In genomic region chr14:22402411-22402810, GRCm38 (mm10) we compare ENCODE assay signal across 29 mouse cellular contexts.
DNase-seq lines count a peak whose midpoint lies in the region; ATAC-seq and TF ChIP-seq lines count a peak whose summit lies in the region.
"Had no signal": no experiment of that assay in that cellular context is flagged by ENCODE, and none has a peak within 500 bp of the region (broad histone marks: within the 10 kb centered on the region; RNA-seq: fewer than 3 reads in every experiment).

No protein-coding gene starts in this region.

- H3K27me3 ChIP-seq in forebrain, embryonic 14.5 days (replicated peaks; ENCODE audit: control insufficient read depth, insufficient read depth, low read length), result no peaks in the 10 kb centered on the region
- peaks cover 12% of the 10 kb centered on the region; the same call in 1 of the 2 replicates for H3K27me3 ChIP-seq in forebrain, embryonic 10.5 days (ENCODE audit: poor library complexity, severe bottlenecking)
- no peaks in the 10 kb centered on the region for H3K27me3 ChIP-seq in midbrain, embryonic 13.5 days
- H3K27me3 ChIP-seq in midbrain, embryonic 11.5 days (ENCODE audit: control insufficient read depth, insufficient read depth, low read length), result no peaks in the 10 kb centered on the region
- no peaks in the 10 kb centered on the region for H3K27me3 ChIP-seq in CH12.LX (replicated peaks)
- H3K27me3 ChIP-seq in kidney, embryonic 15.5 days, result peaks cover 21% of the 10 kb centered on the region
- H3K27me3 ChIP-seq: embryonic facial prominence, embryonic 13.5 days had no signal

- no peaks in the 10 kb centered on the region for H3K36me3 ChIP-seq in forebrain, embryonic 14.5 days (ENCODE audit: control insufficient read depth, insufficient read depth, low read length)
- H3K36me3 ChIP-seq in forebrain, embryonic 10.5 days (replicated peaks), result no peaks in the 10 kb centered on the region
- H3K36me3 ChIP-seq in midbrain, embryonic 13.5 days, result no peaks in the 10 kb centered on the region
- no peaks in the 10 kb centered on the region for H3K36me3 ChIP-seq in midbrain, embryonic 11.5 days (ENCODE audit: control insufficient read depth, insufficient read depth, low read length)
- no peaks in the 10 kb centered on the region for H3K36me3 ChIP-seq in CH12.LX (replicated peaks in 1 of 2; ENCODE audit: control insufficient read depth in 1 of 2, insufficient read depth in 1 of 2, low read length in 1 of 2)
- H3K36me3 ChIP-seq in kidney, embryonic 15.5 days, result no peaks in the 10 kb centered on the region
- H3K36me3 ChIP-seq: embryonic facial prominence, embryonic 10.5 days; embryonic facial prominence, embryonic 13.5 days; G1E; heart, embryonic 10.5 days; heart, embryonic 13.5 days had no signal

- H3K27ac ChIP-seq in forebrain, embryonic 14.5 days (ENCODE audit: low read depth, low read length), result no peak overlapping the region
- H3K27ac ChIP-seq in forebrain, embryonic 10.5 days, result no peak overlapping the region
- H3K27ac ChIP-seq in midbrain, embryonic 13.5 days, result peak overlapping the region; percentile 31
- H3K27ac ChIP-seq in midbrain, embryonic 11.5 days (ENCODE audit: low read depth, low read length), result no peak overlapping the region
- H3K27ac ChIP-seq in CH12.LX (ENCODE audit: insufficient read depth, low read depth), result no peak overlapping the region
- H3K27ac ChIP-seq in kidney, embryonic 15.5 days, result no peak overlapping the region
- H3K27ac ChIP-seq: embryonic facial prominence, embryonic 10.5 days; embryonic facial prominence, embryonic 13.5 days; forebrain, embryonic 13.5 days; heart, adult 2 months; heart, embryonic 10.5 days; heart, embryonic 13.5 days had no signal

- H3K4me3 ChIP-seq in forebrain, embryonic 14.5 days (ENCODE audit: low read depth, low read length), result no peak overlapping the region
- H3K4me3 ChIP-seq in forebrain, embryonic 10.5 days, result no peak overlapping the region
- no peak overlapping the region for H3K4me3 ChIP-seq in midbrain, embryonic 13.5 days (replicated peaks)
- no peak overlapping the region for H3K4me3 ChIP-seq in midbrain, embryonic 11.5 days (ENCODE audit: low read depth, low read length)
- H3K4me3 ChIP-seq in CH12.LX (replicated peaks in 1 of 3; ENCODE audit: low read depth in 2 of 3, low read length in 2 of 3, poor library complexity in 1 of 3), result no peak overlapping the region
- no peak overlapping the region for H3K4me3 ChIP-seq in kidney, embryonic 15.5 days (replicated peaks)
- H3K4me3 ChIP-seq: embryonic facial prominence, embryonic 10.5 days; embryonic facial prominence, embryonic 13.5 days; erythroblast, embryonic 14.5 days; forebrain, embryonic 13.5 days; heart, adult 2 months; heart, embryonic 10.5 days; heart, embryonic 13.5 days had no signal

- no peaks in the 10 kb centered on the region for H3K4me1 ChIP-seq in forebrain, embryonic 14.5 days (ENCODE audit: control insufficient read depth, insufficient read depth, low read length)
- no peaks in the 10 kb centered on the region for H3K4me1 ChIP-seq in forebrain, embryonic 10.5 days
- H3K4me1 ChIP-seq in midbrain, embryonic 13.5 days (replicated peaks), result peaks cover 10% of the 10 kb centered on the region
- no peaks in the 10 kb centered on the region for H3K4me1 ChIP-seq in midbrain, embryonic 11.5 days (ENCODE audit: control insufficient read depth, insufficient read depth, low read length)
- peaks cover 0 to 17% of the 10 kb centered on the region in 2 experiments; a peak in 2 of 4 replicates for H3K4me1 ChIP-seq in CH12.LX (ENCODE audit: control insufficient read depth in 1 of 2, insufficient read depth in 2 of 2)
- H3K4me1 ChIP-seq in kidney, embryonic 15.5 days, result peaks cover 8% of the 10 kb centered on the region
- H3K4me1 ChIP-seq: embryonic facial prominence, embryonic 10.5 days; embryonic facial prominence, embryonic 13.5 days; forebrain, embryonic 13.5 days; heart, embryonic 13.5 days had no signal

- TF ChIP-seq CTCF in CH12.LX (conservative IDR thresholded peaks at IDR 0.05 in 1 of 2, IDR thresholded peaks at IDR 0.05 in 1 of 2; ENCODE audit: low read depth in 2 of 2, low read length in 2 of 2), result no peak

- ATAC-seq in forebrain, embryonic 14.5 days, result no peak
- ATAC-seq in midbrain, embryonic 13.5 days, result no peak
- no peak for ATAC-seq in midbrain, embryonic 11.5 days (ENCODE audit: low FRiP score)
- ATAC-seq in kidney, embryonic 15.5 days (replicated peaks; ENCODE audit: low FRiP score), result no peak
- ATAC-seq: forebrain, embryonic 13.5 days; forebrain, postnatal 0 days; hindbrain, embryonic 16.5 days; inflammation-experienced regulatory T-cells, adult 6 months had no signal

- no peaks in the 10 kb centered on the region for H3K9me3 ChIP-seq in forebrain, embryonic 14.5 days (replicated peaks; ENCODE audit: control insufficient read depth, low read length)
- no peaks in the 10 kb centered on the region for H3K9me3 ChIP-seq in forebrain, embryonic 10.5 days
- no peaks in the 10 kb centered on the region for H3K9me3 ChIP-seq in midbrain, embryonic 13.5 days
- no peaks in the 10 kb centered on the region for H3K9me3 ChIP-seq in midbrain, embryonic 11.5 days (ENCODE audit: control insufficient read depth, low read length)
- no peaks in the 10 kb centered on the region for H3K9me3 ChIP-seq in CH12.LX (replicated peaks; ENCODE audit: low read length)
- H3K9me3 ChIP-seq in kidney, embryonic 15.5 days (replicated peaks), result no peaks in the 10 kb centered on the region
- H3K9me3 ChIP-seq: embryonic facial prominence, embryonic 10.5 days; embryonic facial prominence, embryonic 13.5 days; forebrain, embryonic 13.5 days; heart, embryonic 10.5 days; heart, embryonic 13.5 days had no signal

- peak; percentile 29 for DNase-seq in forebrain, embryonic 14.5 days (ENCODE audit: low spot score)
- no peak for DNase-seq in forebrain, embryonic 10.5 days (ENCODE audit: extremely low spot score, low spot score)
- DNase-seq in midbrain, embryonic 11.5 days (ENCODE audit: low spot score, missing footprints), result no peak
- peak; percentile 20 for DNase-seq in CH12.LX (ENCODE audit: extremely low read depth)
- peak; percentile 52 for DNase-seq in hindlimb bud, embryonic 11.5 days (ENCODE audit: extremely low spot score, low read depth, low spot score)
- DNase-seq: adrenal gland, adult 2 months; adrenal gland, postnatal 14 days; cerebellum, adult 11-12 months; cerebellum, adult 8-10 months; cerebellum, postnatal 10 days; cerebellum, postnatal 36 days; embryo, embryonic 11 days; forebrain, postnatal 0 days; gastrocnemius, postnatal 10 days; gastrocnemius, postnatal 36 days; heart, adult 2 months; heart, postnatal 14 days; heart, postnatal 4 days had no signal

- no peak overlapping the region for H3K4me2 ChIP-seq in forebrain, embryonic 14.5 days (ENCODE audit: low read length)
- no peak overlapping the region for H3K4me2 ChIP-seq in midbrain, embryonic 13.5 days (replicated peaks)
- no peak overlapping the region for H3K4me2 ChIP-seq in midbrain, embryonic 11.5 days
- no peak overlapping the region for H3K4me2 ChIP-seq in CH12.LX (ENCODE audit: insufficient read depth, low read depth, poor library complexity, severe bottlenecking)
- H3K4me2 ChIP-seq in kidney, embryonic 15.5 days, result no peak overlapping the region
- H3K4me2 ChIP-seq: embryonic facial prominence, embryonic 13.5 days; forebrain, embryonic 13.5 days; heart, embryonic 13.5 days had no signal

- 40% methylated on average over 4 of the region's 4 CpGs for WGBS in forebrain, embryonic 14.5 days
- 86% methylated on average over 4 of the region's 4 CpGs for WGBS in forebrain, embryonic 10.5 days
- 48% methylated on average over 4 of the region's 4 CpGs for WGBS in midbrain, embryonic 13.5 days
- 79% methylated on average over 4 of the region's 4 CpGs for WGBS in midbrain, embryonic 11.5 days
- WGBS in kidney, embryonic 15.5 days, result 29% methylated on average over 4 of the region's 4 CpGs

- no peaks in the 10 kb centered on the region for H3K79me2 ChIP-seq in CH12.LX (replicated peaks; ENCODE audit: control insufficient read depth, extremely low read depth, insufficient read depth, poor library complexity, severe bottlenecking)

- H3K9ac ChIP-seq in forebrain, embryonic 14.5 days (ENCODE audit: low read length), result no peak overlapping the region
- no peak overlapping the region for H3K9ac ChIP-seq in midbrain, embryonic 13.5 days (replicated peaks)
- H3K9ac ChIP-seq in midbrain, embryonic 11.5 days (ENCODE audit: low read length), result no peak overlapping the region
- no peak overlapping the region for H3K9ac ChIP-seq in CH12.LX (ENCODE audit: insufficient read depth, low read depth)
- H3K9ac ChIP-seq in kidney, embryonic 15.5 days, result no peak overlapping the region
- H3K9ac ChIP-seq: embryonic facial prominence, embryonic 13.5 days; forebrain, embryonic 13.5 days; forebrain, postnatal 0 days; heart, embryonic 13.5 days had no signal

- TF ChIP-seq RAD21 in CH12.LX (IDR thresholded peaks at IDR 0.05; ENCODE audit: low read depth, low read length), result no peak

- TF ChIP-seq POLR2A in CH12.LX (IDR thresholded peaks at IDR 0.05; ENCODE audit: low read depth, low read length), result no peak

- no peak for TF ChIP-seq EP300 in CH12.LX (IDR thresholded peaks at IDR 0.05; ENCODE audit: low read length)

- in situ Hi-C loops in CH12.LX (cut with MboI; ENCODE audit: low pct_ligation_motif_present, low pct_unique_long_range_greater_than_20kb, low sequenced_read_pairs), result no loop called here

- dilution Hi-C loops in CH12.LX (cut with MboI; ENCODE audit: extremely low pct_ligation_motif_present, extremely low pct_unique_long_range_greater_than_20kb, low sequenced_read_pairs), result no loop called here

TF ChIP-seq in CH12.LX, 34 proteins besides CTCF, POLR2A, EP300 and RAD21 (continues in another document):
- TF ChIP-seq PAX5 (IDR thresholded peaks at IDR 0.05; ENCODE audit: low read length) (no peak), MAX (IDR thresholded peaks at IDR 0.05; ENCODE audit: low read length) (no peak), E2F4 (IDR thresholded peaks at IDR 0.05; ENCODE audit: insufficient replicate concordance, low read depth, low read length) (no peak), ELF1 (IDR thresholded peaks at IDR 0.05; ENCODE audit: low read depth, low read length) (no peak), ZNF384 (IDR thresholded peaks at IDR 0.05; ENCODE audit: low read depth, low read length) (no peak), MYC (IDR thresholded peaks at IDR 0.05; ENCODE audit: low read depth, low read length) (no peak), JUND (conservative IDR thresholded peaks at IDR 0.05; ENCODE audit: low read depth, low read length) (no peak), POLR2AphosphoS2 (IDR thresholded peaks at IDR 0.05; ENCODE audit: low read depth, low read length) (no peak), UBTF (IDR thresholded peaks at IDR 0.05; ENCODE audit: low read depth, low read length) (no peak), ETS1 (conservative IDR thresholded peaks at IDR 0.05; ENCODE audit: low read depth, low read length) (no peak), MAZ (IDR thresholded peaks at IDR 0.05; ENCODE audit: low read depth, low read length) (no peak), MEF2A (IDR thresholded peaks at IDR 0.05; ENCODE audit: borderline replicate concordance, low read depth, low read length) (no peak), ZMIZ1 (IDR thresholded peaks at IDR 0.05; ENCODE audit: low read depth, low read length) (no peak), CHD1 (IDR thresholded peaks at IDR 0.05; ENCODE audit: low read depth, low read length) (no peak), TBP (conservative IDR thresholded peaks at IDR 0.05; ENCODE audit: low read depth, low read length) (no peak)

Comparison
In these comparisons a context has a peak if more than half of its experiments do, and no peak if none do; other contexts are left out.
1. DNase-seq: peak in forebrain, embryonic 14.5 days (single experiment), CH12.LX (single experiment) and hindlimb bud, embryonic 11.5 days (single experiment); none in forebrain, embryonic 10.5 days (single experiment) and midbrain, embryonic 11.5 days (single experiment).